Mouse (Mus musculus) ES-Bruce4 (cell line): Measurements from ENCODE around the gene Csde1.

Experiments used
- CTCF ChIP-seq: IDR thresholded peaks from one replicate; pipeline ENCODE4 v1.8.1; 2011; ENCODE audit warnings: low read depth, low read length
- EP300 ChIP-seq: IDR thresholded peaks from 2 replicates; pipeline ENCODE4 v1.6.1; 2011; ENCODE audit warnings: low read depth, low read length; ENCODE audit not compliant: insufficient read depth
- POLR2A ChIP-seq: IDR thresholded peaks from one replicate; pipeline ENCODE4 v1.8.1; 2011; ENCODE audit warnings: low read length; ENCODE audit not compliant: insufficient read depth

- no peak for TF ChIP-seq CTCF
- no peak for TF ChIP-seq POLR2A
- TF ChIP-seq EP300: no peak
These were observed 22.6 kb upstream of the Csde1 start for GRCm38 (mm10) chr3:102997591-102997990.
